Mouse (Mus musculus) natural killer cell, adult 2 months (primary cell): ENCODE data around the gene Mast3.

ENCODE experiments used
- DNase-seq, 2 experiments: peaks; one replicate each; pipeline ENCODE4 v3.0.0; 2022; ENCODE audit warnings: low spot score in 2 of 2

Mast3 gene

GRCm38 (mm10) chr8:70804481-70805206, at the start of gene Mast3:
Gene Mast3, minus strand, starts transcription at chr8:70805054.
- peak; percentile 77 to 82 for DNase-seq

GRCm38 (mm10) chr8:70853863-70854262, 49.0 kb upstream of the Mast3 start:
- DNase-seq: peak in 1 of 2 experiments; percentile 53

GRCm38 (mm10) chr8:70852595-70853231, 47.9 kb upstream of the Mast3 start:
- no peak for DNase-seq

GRCm38 (mm10) chr8:70851837-70852236, 47.0 kb upstream of the Mast3 start:
- no peak for DNase-seq

- no peak for DNase-seq
Measured at GRCm38 (mm10) chr8:70850947-70851346, 46.1 kb upstream of the Mast3 start.

- no peak for DNase-seq
Measured at GRCm38 (mm10) chr8:70850132-70850845, 45.4 kb upstream of the Mast3 start.

GRCm38 (mm10) chr8:70849333-70849990, 44.6 kb upstream of the Mast3 start:
- DNase-seq: no peak

GRCm38 (mm10) chr8:70846371-70847154, 41.7 kb upstream of the Mast3 start:
- peak in 1 of 2 experiments; percentile 43 for DNase-seq

GRCm38 (mm10) chr8:70845108-70845507, 40.3 kb upstream of the Mast3 start:
- no peak for DNase-seq

GRCm38 (mm10) chr8:70844523-70844922, 39.7 kb upstream of the Mast3 start:
- DNase-seq: peak; percentile 88 to 92

- DNase-seq: no peak
Measured at GRCm38 (mm10) chr8:70843941-70844340, 39.1 kb upstream of the Mast3 start.

GRCm38 (mm10) chr8:70843214-70843773, 38.4 kb upstream of the Mast3 start:
- DNase-seq: no peak

GRCm38 (mm10) chr8:70842484-70842883, 37.6 kb upstream of the Mast3 start:
- DNase-seq: no peak

- DNase-seq: peak; percentile 79 to 87
Measured at GRCm38 (mm10) chr8:70841147-70842072, 36.6 kb upstream of the Mast3 start.

- no peak for DNase-seq
Measured at GRCm38 (mm10) chr8:70840590-70840989, 35.7 kb upstream of the Mast3 start.

- peak; percentile 99 for DNase-seq
Measured at GRCm38 (mm10) chr8:70839408-70840351, 34.8 kb upstream of the Mast3 start, which contains the start of gene Arrdc2. Gene Arrdc2, minus strand, starts transcription at chr8:70839720.

GRCm38 (mm10) chr8:70838654-70839407, 34.0 kb upstream of the Mast3 start:
- peak in 1 of 2 experiments; percentile 13 for DNase-seq

GRCm38 (mm10) chr8:70836666-70837065, 31.8 kb upstream of the Mast3 start:
- DNase-seq: no peak
